Mouse (Mus musculus) embryonic facial prominence, embryonic 14.5 days (tissue): ENCODE results near the gene Odaph. TPM values are rescaled to one million over a fixed set of nuclear protein-coding genes. Genes with fewer than 3 reads are reported as not detected.

Experiments
- ATAC-seq: fragments of 200-750 bp; cut with Nextera tagmentation; 2 replicates; pipeline ENCODE4 v1.8.0; 2017; ENCODE audit warnings: low read depth, moderate number of reproducible peaks, moderate TSS enrichment
- DNase-seq: peaks from one replicate; pipeline ENCODE4 v3.0.0-alpha.2; 2015; ENCODE audit warnings: low spot score
- H3K27ac ChIP-seq: fragments of 300-500 bp; sonication (generic); replicated peaks from 2 replicates; pipeline ENCODE4 v1.5.1; 2014; ENCODE audit warnings: low read depth, mild to moderate bottlenecking, low read length, moderate library complexity
- H3K27me3 ChIP-seq: fragments of 300-500 bp; sonication (generic); replicated peaks from 2 replicates; pipeline ENCODE4 v1.6.1; 2014; ENCODE audit warnings: low read length; ENCODE audit not compliant: control insufficient read depth, insufficient read depth
- H3K36me3 ChIP-seq: fragments of 300-500 bp; sonication (generic); 2 replicates; pipeline ENCODE4 v1.6.1; 2014; ENCODE audit warnings: low read length, mixed read lengths; ENCODE audit not compliant: control insufficient read depth, insufficient read depth
- H3K4me1 ChIP-seq: fragments of 300-500 bp; sonication (generic); 2 replicates; pipeline ENCODE4 v1.6.1; 2014; ENCODE audit warnings: antibody characterized with exemption, low read length; ENCODE audit not compliant: control insufficient read depth, insufficient read depth
- H3K4me2 ChIP-seq: fragments of 300-500 bp; sonication (generic); 2 replicates; pipeline ENCODE4 v1.6.1; 2014; ENCODE audit warnings: low read depth, mild to moderate bottlenecking, low read length, moderate library complexity, mixed read lengths
- H3K4me3 ChIP-seq: fragments of 300-500 bp; sonication (generic); 2 replicates; pipeline ENCODE4 v1.5.1; 2014; ENCODE audit warnings: low read depth, mild to moderate bottlenecking, low read length
- H3K9ac ChIP-seq: fragments of 300-500 bp; sonication (generic); 2 replicates; pipeline ENCODE4 v1.6.1; 2014; ENCODE audit warnings: low read depth, mild to moderate bottlenecking, low read length, moderate library complexity, mixed read lengths
- H3K9me3 ChIP-seq: fragments of 300-500 bp; sonication (generic); 2 replicates; pipeline ENCODE4 v1.6.1; 2016; ENCODE audit warnings: low read length; ENCODE audit not compliant: control insufficient read depth
- WGBS: fragments of 180-500 bp; shearing (Covaris S2); extraction: QIAGEN DNeasy Blood & Tissue Kit; methylation state at CpG from one replicate; pipeline ENCODE4 v1.1.7; 2014; 5-methylcytosine and 5-hydroxymethylcytosine counted together
- polyA plus RNA-seq: library from polyadenylated mRNA; unstranded; fragments of >200 nt; fragmentation: Nextera tagmentation; extraction: Ambion mirVana; gene quantifications from 2 replicates; pipeline ENCODE4 v1.2.1, GENCODE M21; 2014

Odaph gene
- polyA plus RNA-seq, 1 experiment from 2014 or later: not detected

DNA sequence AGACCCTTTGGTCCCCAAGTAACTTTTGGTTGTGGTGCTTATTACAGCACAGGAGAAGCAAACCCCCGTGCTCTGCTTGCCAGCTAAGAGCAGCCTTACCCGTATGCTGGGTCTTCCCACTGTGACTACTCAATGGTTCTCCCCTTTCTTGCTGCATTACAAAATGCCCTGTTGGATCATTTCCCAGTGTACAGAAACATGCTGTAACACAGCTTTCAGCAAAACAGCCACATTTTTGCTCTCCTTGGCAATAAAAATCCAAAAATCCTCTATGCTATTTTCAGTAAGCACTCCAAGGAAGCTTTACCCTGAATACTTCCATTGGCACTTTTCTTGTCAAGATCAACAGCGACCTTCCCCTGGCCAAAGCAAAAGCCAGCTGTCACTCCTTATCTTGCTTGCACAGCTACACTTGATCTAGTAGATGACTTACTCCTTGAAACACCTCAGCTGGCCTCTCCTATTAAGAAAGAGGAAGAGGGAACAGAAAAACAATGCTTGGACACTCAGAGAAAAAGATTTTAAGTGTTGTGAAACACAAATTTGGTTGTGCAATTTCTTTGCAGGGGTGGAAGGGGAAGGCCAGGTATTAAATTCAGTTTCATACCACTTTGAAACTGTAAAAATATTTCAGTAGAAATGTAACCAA, 26.5 kb upstream of the Odaph start:
- H3K4me3 ChIP-seq: peak overlapping the region; percentile 73
- H3K9me3 ChIP-seq: no peaks in the 10 kb centered on the region
- peak; percentile 58 for DNase-seq
- peak overlapping the region; percentile 58 for H3K4me2 ChIP-seq
- H3K36me3 ChIP-seq: peaks cover 18% of the 10 kb centered on the region
- no peak for ATAC-seq
- peaks cover 19% of the 10 kb centered on the region for H3K4me1 ChIP-seq
- 59% methylated on average over 3 of the region's 3 CpGs for WGBS
- H3K27me3 ChIP-seq: no peaks in the 10 kb centered on the region
- 0 out of 2 replicates have a peak overlapping the region, but pooled peaks have one; percentile 10 for H3K9ac ChIP-seq
- peak overlapping the region; percentile 49 for H3K27ac ChIP-seq

DNA sequence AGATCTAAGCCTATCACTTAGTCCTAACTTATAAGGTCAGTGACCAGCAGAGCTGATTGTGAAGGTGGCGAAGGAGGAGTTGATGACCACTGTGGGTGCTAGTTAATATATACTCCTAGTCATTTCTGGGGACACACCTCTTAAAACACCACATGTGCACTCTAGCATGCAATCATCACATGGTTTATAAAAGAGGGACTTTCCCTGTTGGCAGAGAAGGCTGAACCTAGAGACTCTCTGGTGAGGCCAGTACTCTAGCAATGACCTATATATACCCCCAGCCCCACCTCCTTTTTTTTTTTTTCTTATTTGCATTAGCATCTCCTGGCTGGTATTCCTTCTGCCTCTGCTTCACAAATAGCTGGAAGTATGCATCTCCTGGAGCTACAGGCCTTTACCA, 25.9 kb upstream of the Odaph start:
- ATAC-seq: no peak
- Histone ChIP-seq H3K4me1 (peaks cover 19% of the 10 kb centered on the region), H3K27ac (peak overlapping the region; percentile 96), H3K9ac (peak overlapping the region; percentile 80), H3K9me3 (no peaks in the 10 kb centered on the region), H3K4me2 (peak overlapping the region; percentile 58), H3K27me3 (no peaks in the 10 kb centered on the region), H3K4me3 (peak overlapping the region; percentile 73), H3K36me3 (peaks cover 15% of the 10 kb centered on the region)
- 86% methylated on average over 1 of the region's 1 CpGs for WGBS
- no peak for DNase-seq

DNA sequence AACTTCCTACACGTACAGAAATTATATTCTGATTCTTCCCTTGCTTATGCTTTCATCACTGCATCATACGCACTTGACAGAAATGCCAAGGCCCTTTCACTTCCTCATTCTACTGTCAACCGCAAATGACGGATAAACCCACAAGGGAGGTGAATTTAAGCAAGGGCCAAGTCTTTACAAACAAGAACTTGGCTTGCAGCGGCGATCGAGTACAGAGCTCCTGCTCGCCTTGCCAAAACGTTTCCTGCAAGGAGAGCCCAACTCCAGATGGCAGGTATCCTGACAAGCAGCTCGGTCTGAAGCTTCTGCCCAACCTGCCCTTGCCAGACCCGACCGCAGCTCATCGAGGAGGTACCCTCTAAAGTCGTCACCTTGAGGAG, 25.0 kb upstream of the Odaph start:
- peak overlapping the region; percentile 73 for H3K4me3 ChIP-seq
- peaks cover 19% of the 10 kb centered on the region for H3K4me1 ChIP-seq
- peak overlapping the region; percentile 96 for H3K27ac ChIP-seq
- no peaks in the 10 kb centered on the region for H3K27me3 ChIP-seq
- peak overlapping the region; percentile 58 for H3K4me2 ChIP-seq
- WGBS: 1% methylated on average over 14 of the region's 14 CpGs
- peak overlapping the region; percentile 80 for H3K9ac ChIP-seq
- H3K36me3 ChIP-seq: peaks cover 7% of the 10 kb centered on the region
- no peaks in the 10 kb centered on the region for H3K9me3 ChIP-seq
- ATAC-seq: no peak; the same call in 1 of the 2 replicates
- DNase-seq: peak; percentile 87

DNA sequence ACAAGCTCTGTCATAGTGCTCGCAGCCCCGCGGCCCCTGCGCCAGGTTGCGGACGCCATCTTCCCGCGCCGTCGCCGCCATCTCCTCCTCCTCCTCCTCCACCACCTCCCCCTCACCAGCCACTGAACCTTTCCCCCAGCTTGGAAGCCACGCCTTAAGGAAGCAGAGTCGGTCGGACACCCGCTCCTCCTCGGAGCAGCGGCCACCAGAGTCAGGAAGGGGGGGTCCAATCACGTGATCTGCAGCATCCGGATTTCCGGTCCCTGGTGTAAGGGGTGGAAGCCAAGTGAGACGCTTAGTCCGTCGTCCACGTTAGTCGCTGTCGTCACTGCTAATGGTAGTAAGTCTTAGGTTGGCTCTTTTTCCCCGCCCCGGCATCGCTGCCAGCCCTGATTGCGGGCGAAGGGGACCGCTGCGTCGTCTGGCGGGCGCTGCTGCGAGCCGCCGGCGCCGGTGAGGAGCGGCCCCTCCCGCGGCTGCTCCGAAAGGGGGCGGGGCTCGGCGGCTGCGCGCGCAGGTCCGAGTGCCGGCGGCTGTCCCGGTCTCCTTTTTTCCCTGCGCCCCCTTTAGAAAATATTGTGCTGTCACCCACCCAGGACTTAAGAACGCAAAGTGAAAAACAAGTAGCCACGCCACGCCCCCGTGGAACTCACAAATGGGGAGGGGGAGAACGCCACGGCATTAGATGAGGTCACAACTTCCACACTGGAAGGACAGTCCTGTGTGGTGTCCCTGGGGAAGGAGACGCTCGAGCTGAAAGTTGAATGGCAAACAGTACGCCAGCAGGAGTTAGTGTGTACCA, 24.4 kb upstream of the Odaph start, which contains the start of gene Rchy1:
Rchy1 (minus strand) TSS at position 430 of the 802 bp plus-strand sequence.
- H3K4me1 ChIP-seq: peaks cover 19% of the 10 kb centered on the region
- H3K36me3 ChIP-seq: peaks cover 2% of the 10 kb centered on the region; the same call in 1 of the 2 replicates
- peak within 1 kb of the TSS; percentile 96 for H3K27ac ChIP-seq
- under 1% methylated on average over 56 of the region's 65 CpGs for WGBS
- ATAC-seq: peak; percentile 96
- peak; percentile 98 for DNase-seq
- H3K4me3 ChIP-seq: peak within 1 kb of the TSS; percentile 73
- H3K27me3 ChIP-seq: no peaks in the 10 kb centered on the region
- H3K9ac ChIP-seq: peak within 1 kb of the TSS; percentile 80
- H3K4me2 ChIP-seq: peak within 1 kb of the TSS; percentile 58
- H3K9me3 ChIP-seq: no peaks in the 10 kb centered on the region

DNA sequence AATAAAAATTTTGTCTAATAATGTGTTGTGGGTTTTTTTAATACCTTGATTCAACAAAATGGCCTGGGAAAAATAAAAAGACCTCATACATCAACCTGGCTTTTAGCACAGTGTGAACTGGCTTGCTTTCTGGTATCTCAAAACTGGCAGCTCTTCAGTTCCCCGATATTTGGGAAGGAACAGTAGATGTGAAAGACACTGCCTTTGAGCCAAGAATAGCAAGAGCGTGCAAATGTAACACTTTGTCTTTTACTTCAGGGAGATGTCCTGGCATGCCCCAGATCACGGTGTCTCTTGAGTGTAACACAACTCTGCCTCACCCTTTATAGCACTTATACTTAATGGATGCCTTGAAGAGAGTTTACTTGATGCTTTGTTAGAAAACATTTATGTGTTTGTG, 15.2 kb upstream of the Odaph start:
- Histone ChIP-seq H3K27ac (no peak overlapping the region), H3K4me1 (no peaks in the 10 kb centered on the region), H3K27me3 (no peaks in the 10 kb centered on the region), H3K36me3 (no peaks in the 10 kb centered on the region), H3K9me3 (no peaks in the 10 kb centered on the region), H3K4me3 (no peak overlapping the region), H3K4me2 (no peak overlapping the region), H3K9ac (no peak overlapping the region)
- WGBS: 74% methylated on average over 3 of the region's 3 CpGs
- DNase-seq (no peak), ATAC-seq (no peak)

DNA sequence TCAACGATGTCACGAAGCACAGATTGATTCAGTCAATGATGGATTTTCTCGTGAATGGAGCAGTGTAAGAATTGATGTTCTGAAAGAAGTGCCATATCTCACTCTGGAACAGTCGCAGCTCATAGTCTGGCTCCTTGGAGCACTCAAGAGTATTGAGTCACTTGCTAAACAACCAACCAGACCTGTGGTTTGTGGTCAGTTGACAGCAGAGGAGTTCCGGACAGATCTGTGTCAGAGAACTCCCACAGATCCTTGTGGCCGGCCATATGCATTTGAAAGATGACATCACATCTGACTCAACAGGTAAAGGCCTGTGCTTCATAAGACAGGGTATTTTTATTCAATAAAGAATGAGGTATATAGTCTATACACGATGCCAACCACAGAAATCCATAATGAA, 13.3 kb upstream of the Odaph start:
- H3K36me3 ChIP-seq: no peaks in the 10 kb centered on the region
- no peak overlapping the region for H3K27ac ChIP-seq
- no peak overlapping the region for H3K9ac ChIP-seq
- ATAC-seq: no peak
- H3K4me3 ChIP-seq: no peak overlapping the region
- DNase-seq: no peak
- 88% methylated on average over 7 of the region's 7 CpGs for WGBS
- H3K4me1 ChIP-seq: no peaks in the 10 kb centered on the region
- H3K27me3 ChIP-seq: no peaks in the 10 kb centered on the region
- H3K9me3 ChIP-seq: no peaks in the 10 kb centered on the region
- H3K4me2 ChIP-seq: no peak overlapping the region

DNA sequence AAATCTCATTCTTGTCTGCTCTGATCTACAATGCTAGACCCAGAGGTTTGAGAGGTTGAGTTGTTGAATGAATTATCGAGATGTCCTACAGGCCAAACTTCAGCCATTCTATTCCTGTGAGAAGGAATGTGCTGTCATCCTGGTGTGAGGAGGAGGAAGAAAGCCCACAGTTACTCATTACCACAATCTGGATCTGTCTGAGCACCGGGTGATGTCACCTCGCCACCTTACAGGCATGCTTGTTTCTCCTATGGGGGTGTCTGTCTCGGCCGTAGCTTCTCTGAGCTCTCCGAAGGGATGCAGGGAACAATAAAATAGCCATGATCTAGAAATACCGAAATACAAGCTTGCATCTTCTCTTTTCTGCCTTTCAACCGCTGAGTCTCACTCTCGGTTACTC, 11.5 kb upstream of the Odaph start:
- H3K4me2 ChIP-seq: no peak overlapping the region
- H3K9me3 ChIP-seq: no peaks in the 10 kb centered on the region
- H3K27me3 ChIP-seq: no peaks in the 10 kb centered on the region
- no peaks in the 10 kb centered on the region for H3K4me1 ChIP-seq
- no peak for DNase-seq
- ATAC-seq: no peak
- no peak overlapping the region for H3K4me3 ChIP-seq
- 92% methylated on average over 9 of the region's 9 CpGs for WGBS
- no peak overlapping the region for H3K9ac ChIP-seq
- no peak overlapping the region for H3K27ac ChIP-seq
- H3K36me3 ChIP-seq: no peaks in the 10 kb centered on the region

DNA sequence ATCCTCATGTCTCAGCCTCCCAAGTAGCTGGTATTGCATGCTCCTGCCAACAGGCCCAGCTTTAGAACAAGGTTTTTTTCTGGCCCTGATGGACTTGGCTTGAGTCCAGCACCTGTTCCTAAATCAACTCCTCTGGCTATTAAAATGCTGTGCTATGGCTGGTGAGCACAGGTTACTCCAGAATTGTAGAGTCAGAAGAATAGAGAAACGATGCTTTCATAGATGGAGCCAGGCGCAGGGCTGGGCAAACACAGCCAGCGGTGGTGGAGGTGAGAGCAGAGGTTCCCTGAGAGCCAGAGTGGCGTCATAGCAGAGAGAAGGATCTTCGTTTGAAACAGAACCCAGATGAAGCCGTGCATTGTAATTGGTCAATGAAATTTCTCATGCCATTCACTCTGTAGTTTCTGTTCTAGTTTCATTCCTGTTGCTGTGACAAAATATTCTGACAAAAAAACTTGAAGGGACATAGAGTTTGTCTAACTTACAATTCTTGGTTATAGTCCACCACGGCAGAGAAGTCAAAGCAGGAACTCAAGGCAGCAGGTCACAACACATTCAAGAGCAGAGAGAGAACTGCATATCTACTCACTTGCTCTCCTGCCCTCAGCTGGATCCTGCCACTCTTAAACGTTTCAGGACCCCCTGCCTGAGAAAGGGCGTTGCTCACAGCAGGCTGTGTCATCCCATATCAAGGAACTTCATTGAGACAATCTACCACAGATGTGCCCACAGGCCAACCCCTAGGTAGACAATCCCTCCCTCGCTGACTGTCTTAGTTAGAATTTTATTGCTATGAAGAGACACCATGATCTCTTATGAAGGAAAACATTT, 10.5 kb upstream of the Odaph start:
- ATAC-seq (no peak), DNase-seq (no peak)
- H3K36me3 ChIP-seq: no peaks in the 10 kb centered on the region
- no peaks in the 10 kb centered on the region for H3K27me3 ChIP-seq
- no peaks in the 10 kb centered on the region for H3K9me3 ChIP-seq
- H3K27ac ChIP-seq: no peak overlapping the region
- H3K4me3 ChIP-seq: no peak overlapping the region
- 67% methylated on average over 10 of the region's 10 CpGs for WGBS
- H3K9ac ChIP-seq: no peak overlapping the region
- H3K4me2 ChIP-seq: no peak overlapping the region
- H3K4me1 ChIP-seq: no peaks in the 10 kb centered on the region
